Mouse (Mus musculus) heart, embryonic 13.5 days (tissue): ENCODE results near the gene 2410015M20Rik. TPM values are rescaled to one million over a fixed set of nuclear protein-coding genes. Genes with fewer than 3 reads are reported as not detected.
A peak's percentile ranks its signal among the peaks of the same experiment; 100 is the strongest.

ENCODE experiments used
- ATAC-seq: fragments of 200-750 bp; cut with Nextera tagmentation; 2 replicates; pipeline ENCODE4 v1.8.0; 2017; ENCODE audit warnings: moderate TSS enrichment; ENCODE audit not compliant: insufficient number of reproducible peaks, low FRiP score, low TSS enrichment; ENCODE audit errors: extremely low read depth
- H3K27ac ChIP-seq: fragments of 300-500 bp; sonication (generic); replicated peaks from 2 replicates; pipeline ENCODE4 v1.5.1; 2015; ENCODE audit warnings: moderate library complexity, mild to moderate bottlenecking, inconsistent platforms
- H3K27me3 ChIP-seq: fragments of 300-500 bp; sonication (generic); replicated peaks from 2 replicates; pipeline ENCODE4 v1.6.1; 2015; ENCODE audit warnings: mild to moderate bottlenecking, inconsistent platforms
- H3K36me3 ChIP-seq: fragments of 300-500 bp; sonication (generic); 2 replicates; pipeline ENCODE4 v1.6.1; 2015; ENCODE audit warnings: mild to moderate bottlenecking, inconsistent platforms
- H3K4me1 ChIP-seq: fragments of 300-500 bp; sonication (generic); 2 replicates; pipeline ENCODE4 v1.6.1; 2015; ENCODE audit warnings: inconsistent platforms
- H3K4me2 ChIP-seq: fragments of 300-500 bp; sonication (generic); 2 replicates; pipeline ENCODE4 v1.6.1; 2015; ENCODE audit warnings: inconsistent platforms, mild to moderate bottlenecking, moderate library complexity
- H3K4me3 ChIP-seq: fragments of 300-500 bp; sonication (generic); 2 replicates; pipeline ENCODE4 v1.5.1; 2015; ENCODE audit warnings: moderate library complexity, mild to moderate bottlenecking, inconsistent platforms
- H3K9ac ChIP-seq: fragments of 300-500 bp; sonication (generic); 2 replicates; pipeline ENCODE4 v1.6.1; 2015; ENCODE audit warnings: inconsistent platforms, mild to moderate bottlenecking, moderate library complexity
- H3K9me3 ChIP-seq: fragments of 300-500 bp; sonication (generic); 2 replicates; pipeline ENCODE4 v1.6.1; 2016; ENCODE audit warnings: inconsistent platforms
- WGBS: fragments of 180-500 bp; shearing (Covaris S2); methylation state at CpG from one replicate; pipeline ENCODE4 v1.1.7; 2015; ENCODE audit warnings: mixed read lengths; 5-methylcytosine and 5-hydroxymethylcytosine counted together
- polyA plus RNA-seq: library from polyadenylated mRNA; unstranded; fragments of >200 nt; fragmentation: Nextera tagmentation; extraction: Ambion mirVana; gene quantifications from 2 replicates; pipeline ENCODE4 v1.2.1, GENCODE M21; 2015

2410015M20Rik gene
- polyA plus RNA-seq, 1 experiment from 2014 or later = 273 TPM

- Histone ChIP-seq H3K4me2 (no peak overlapping the region), H3K36me3 (peaks cover 96% of the 10 kb centered on the region), H3K9me3 (no peaks in the 10 kb centered on the region), H3K4me1 (peaks cover 9% of the 10 kb centered on the region), H3K27me3 (no peaks in the 10 kb centered on the region), H3K9ac (no peak overlapping the region), H3K27ac (no peak overlapping the region), H3K4me3 (no peak overlapping the region)
- WGBS = 83% methylated on average over 8 of the region's 8 CpGs
- ATAC-seq = no peak
Measured at GRCm38 (mm10) chr17:56593527-56594271, 15.9 kb downstream of the 2410015M20Rik start.

DNA sequence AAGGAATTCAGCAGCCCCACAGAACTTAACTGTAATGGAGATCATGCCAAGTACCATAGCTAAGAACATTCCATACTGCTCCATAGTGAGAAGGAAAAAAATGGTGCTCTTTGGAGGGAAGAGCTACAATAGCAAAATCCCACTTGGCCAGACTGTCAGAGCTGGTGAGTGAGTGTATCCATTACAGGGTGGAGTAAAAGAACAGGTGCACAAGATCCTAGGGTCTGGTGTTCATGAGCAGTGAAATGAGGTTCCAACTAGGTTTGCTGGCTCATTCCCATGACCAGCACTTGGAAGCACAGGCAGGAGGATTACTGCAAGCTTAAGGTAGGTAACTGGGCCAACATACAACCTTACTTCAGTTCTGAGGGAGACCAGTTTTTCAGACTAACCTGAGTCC is 17.0 kb downstream of the 2410015M20Rik start:
- no peaks in the 10 kb centered on the region for H3K9me3 ChIP-seq
- no peaks in the 10 kb centered on the region for H3K27me3 ChIP-seq
- no peak overlapping the region for H3K27ac ChIP-seq
- H3K36me3 ChIP-seq = peaks cover 100% of the 10 kb centered on the region
- H3K4me1 ChIP-seq = peaks cover 19% of the 10 kb centered on the region
- no peak overlapping the region for H3K4me2 ChIP-seq
- no peak overlapping the region for H3K9ac ChIP-seq
- H3K4me3 ChIP-seq = no peak overlapping the region
- no peak for ATAC-seq

DNA sequence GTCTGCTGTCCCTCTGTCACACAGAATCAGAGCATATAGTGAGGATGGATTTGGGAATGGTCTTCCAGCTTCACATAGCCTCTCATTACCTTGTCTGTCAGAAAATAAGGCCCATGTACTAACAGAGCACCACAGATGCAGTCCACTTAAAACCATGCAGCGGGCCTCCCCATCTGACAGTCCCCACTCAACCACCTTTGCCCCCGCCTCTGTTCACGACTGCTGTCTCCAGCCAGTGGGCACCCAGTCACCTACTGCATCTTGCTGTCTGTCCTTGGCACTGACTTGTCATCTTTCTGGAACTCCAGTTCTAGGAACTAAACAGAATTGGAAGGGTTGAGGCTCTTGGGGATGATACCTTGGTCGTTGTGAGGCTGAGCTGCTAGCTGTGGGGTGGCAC is 20.6 kb downstream of the 2410015M20Rik start:
- Histone ChIP-seq H3K36me3 (peaks cover 80% of the 10 kb centered on the region), H3K9me3 (no peaks in the 10 kb centered on the region)
- WGBS = 92% methylated on average over 4 of the region's 4 CpGs

DNA sequence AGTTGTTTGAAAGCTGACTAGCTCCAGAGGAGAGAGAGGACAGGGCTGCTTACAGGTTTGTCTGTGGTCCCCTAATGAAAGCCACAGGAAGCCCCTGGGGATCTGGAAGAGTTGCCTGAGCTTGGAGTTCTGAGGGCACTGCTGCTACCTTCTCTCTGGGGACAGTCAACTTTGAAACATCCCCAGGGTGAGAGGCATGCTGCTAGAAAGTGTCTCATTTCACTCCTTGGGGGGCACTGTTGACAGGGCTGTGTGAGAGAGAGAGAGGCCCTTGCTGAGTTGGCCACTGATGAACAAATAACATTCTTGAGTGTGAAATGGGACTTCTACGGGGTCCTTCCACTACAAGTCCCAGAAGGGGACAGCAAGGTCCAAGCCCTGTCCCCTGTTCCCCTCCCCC is 21.8 kb downstream of the 2410015M20Rik start:
- H3K9me3 ChIP-seq = no peaks in the 10 kb centered on the region
- H3K27me3 ChIP-seq = no peaks in the 10 kb centered on the region
- peaks cover 71% of the 10 kb centered on the region for H3K36me3 ChIP-seq
- no peak overlapping the region for H3K27ac ChIP-seq
- no peak for ATAC-seq
- WGBS = 58% methylated on average over 1 of the region's 1 CpGs
- peak overlapping the region; percentile 93 for H3K4me2 ChIP-seq
- H3K4me1 ChIP-seq = peaks cover 45% of the 10 kb centered on the region
- peak overlapping the region; percentile 96 for H3K9ac ChIP-seq
- H3K4me3 ChIP-seq = peak overlapping the region; percentile 1; the same call in 1 of the 2 replicates

More for the DNA sequence above, 20.6 kb downstream of the 2410015M20Rik start:
- no peak overlapping the region; the same call in 1 of the 2 replicates for H3K9ac ChIP-seq
- peaks cover 37% of the 10 kb centered on the region for H3K4me1 ChIP-seq
- ATAC-seq = no peak
- no peak overlapping the region for H3K4me2 ChIP-seq
- no peak overlapping the region for H3K27ac ChIP-seq
- no peak overlapping the region for H3K4me3 ChIP-seq
- no peaks in the 10 kb centered on the region for H3K27me3 ChIP-seq

GRCm38 (mm10) chr17:56585171-56585821 is 24.3 kb downstream of the 2410015M20Rik start:
- H3K9me3 ChIP-seq = no peaks in the 10 kb centered on the region
- H3K4me1 ChIP-seq = peaks cover 61% of the 10 kb centered on the region
- H3K36me3 ChIP-seq = peaks cover 71% of the 10 kb centered on the region
- H3K27me3 ChIP-seq = no peaks in the 10 kb centered on the region
- WGBS = under 1% methylated on average over 61 of the region's 61 CpGs
- peak overlapping the region; percentile 93 for H3K4me2 ChIP-seq
- ATAC-seq = 0 out of 2 replicates have a peak, but pooled peaks have one; percentile 7
- H3K9ac ChIP-seq = peak overlapping the region; percentile 96
- peak overlapping the region; percentile 97 for H3K27ac ChIP-seq
- peak overlapping the region; percentile 94 for H3K4me3 ChIP-seq

DNA sequence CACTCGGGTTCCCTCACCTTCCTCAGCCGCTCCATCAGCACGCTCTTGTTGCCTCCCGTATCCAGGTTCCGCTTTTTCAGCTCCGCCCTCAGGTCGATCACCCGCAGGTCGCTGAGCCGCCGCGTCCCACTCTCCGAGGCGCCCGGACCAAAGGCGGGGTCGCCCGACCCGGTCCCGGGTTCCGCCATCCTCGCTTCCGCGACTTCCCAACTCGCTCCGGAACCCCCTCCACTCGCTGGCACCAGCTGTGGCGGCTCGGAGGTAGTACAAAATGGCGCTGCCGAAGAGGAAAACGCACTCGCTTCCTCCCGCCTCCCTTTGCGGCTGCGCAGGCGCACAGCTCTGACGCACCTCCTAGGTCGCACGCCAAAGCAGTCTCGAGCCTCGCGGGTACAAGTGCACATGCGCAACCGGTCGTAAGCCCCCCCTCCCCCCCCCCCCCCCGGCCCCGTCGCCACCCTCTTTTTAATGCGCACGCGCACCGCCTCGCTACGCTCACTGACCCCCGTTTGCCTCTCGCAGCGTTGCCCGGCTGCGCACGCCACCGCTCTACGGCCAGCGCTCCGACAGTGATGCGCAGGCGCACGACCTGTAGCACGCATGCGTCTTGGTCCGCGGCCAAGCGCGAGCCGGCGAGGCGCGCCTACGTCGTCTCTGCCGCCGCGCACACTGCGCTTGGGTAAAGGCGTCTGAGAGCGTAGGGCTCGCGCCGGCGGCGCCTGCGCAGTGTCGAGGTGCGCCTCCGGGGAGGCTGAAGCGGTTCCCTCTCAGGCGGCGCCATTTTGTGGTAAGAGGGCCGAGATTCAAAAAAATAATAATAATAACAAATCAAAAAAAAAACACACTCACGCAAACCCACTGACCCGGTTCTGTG is 25.1 kb downstream of the 2410015M20Rik start, which contains the start of the genes Safb2 and Safb:
Gene Safb2 (minus strand): TSS at position 329 of the 874 bp plus-strand sequence.
Gene Safb (plus strand): TSS at position 569 of the 874 bp plus-strand sequence.
- Histone ChIP-seq H3K27me3 (no peaks in the 10 kb centered on the region), H3K4me1 (peaks cover 61% of the 10 kb centered on the region), H3K9me3 (no peaks in the 10 kb centered on the region), H3K36me3 (peaks cover 71% of the 10 kb centered on the region), H3K27ac (peak within 1 kb of the TSS; percentile 97), H3K9ac (peak within 1 kb of the TSS; percentile 97), H3K4me3 (peak within 1 kb of the TSS; percentile 94), H3K4me2 (peak within 1 kb of the TSS; percentile 93)
- WGBS = under 1% methylated on average over 87 of the region's 101 CpGs
- ATAC-seq = peak; percentile 94

DNA sequence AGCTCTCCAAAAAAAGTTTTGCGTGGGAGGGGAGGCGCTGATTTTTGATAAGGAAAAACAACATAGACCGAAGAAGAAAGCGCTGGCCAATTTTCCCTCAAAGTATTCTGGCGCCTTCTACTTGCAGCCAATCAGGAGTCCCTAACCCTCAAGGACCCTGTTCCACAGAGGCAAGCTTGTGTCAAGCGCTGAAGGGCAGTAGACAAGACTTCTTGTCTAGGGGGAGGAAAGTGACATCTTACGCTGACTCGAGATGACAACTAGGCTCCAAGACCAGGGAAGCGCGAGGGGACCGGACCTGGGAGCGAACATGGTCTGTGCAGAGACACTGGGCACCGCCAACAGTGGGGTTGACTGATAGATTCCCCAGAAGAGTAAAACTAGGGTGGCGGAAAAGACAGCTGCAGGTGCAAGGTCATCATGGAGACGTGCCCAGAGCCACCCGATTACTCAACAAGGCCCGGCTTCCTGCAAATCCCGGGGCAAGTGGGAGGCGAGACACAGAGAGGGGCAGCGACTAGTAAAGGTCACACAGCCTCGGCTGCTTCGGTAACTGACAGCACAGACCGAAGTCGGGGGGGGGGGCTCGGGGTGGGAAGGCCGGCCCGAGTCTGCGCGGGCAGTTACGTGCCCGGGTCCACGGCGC is 25.8 kb downstream of the 2410015M20Rik start:
- Histone ChIP-seq H3K9me3 (no peaks in the 10 kb centered on the region), H3K9ac (peak overlapping the region; percentile 97), H3K4me3 (peak overlapping the region; percentile 94), H3K27me3 (no peaks in the 10 kb centered on the region), H3K36me3 (peaks cover 71% of the 10 kb centered on the region), H3K4me1 (peaks cover 58% of the 10 kb centered on the region), H3K27ac (peak overlapping the region; percentile 97), H3K4me2 (peak overlapping the region; percentile 93)
- no peak for ATAC-seq
- 1% methylated on average over 33 of the region's 33 CpGs for WGBS

- H3K4me2 ChIP-seq = peak overlapping the region; percentile 93
- 78% methylated on average over 1 of the region's 1 CpGs for WGBS
- ATAC-seq = no peak
- peak overlapping the region; percentile 94 for H3K4me3 ChIP-seq
- no peaks in the 10 kb centered on the region for H3K27me3 ChIP-seq
- peaks cover 71% of the 10 kb centered on the region for H3K36me3 ChIP-seq
- no peaks in the 10 kb centered on the region for H3K9me3 ChIP-seq
- H3K27ac ChIP-seq = peak overlapping the region; percentile 97
- H3K4me1 ChIP-seq = peaks cover 53% of the 10 kb centered on the region
- peak overlapping the region; percentile 97 for H3K9ac ChIP-seq
Measured at GRCm38 (mm10) chr17:56583071-56583470, 26.5 kb downstream of the 2410015M20Rik start.

DNA sequence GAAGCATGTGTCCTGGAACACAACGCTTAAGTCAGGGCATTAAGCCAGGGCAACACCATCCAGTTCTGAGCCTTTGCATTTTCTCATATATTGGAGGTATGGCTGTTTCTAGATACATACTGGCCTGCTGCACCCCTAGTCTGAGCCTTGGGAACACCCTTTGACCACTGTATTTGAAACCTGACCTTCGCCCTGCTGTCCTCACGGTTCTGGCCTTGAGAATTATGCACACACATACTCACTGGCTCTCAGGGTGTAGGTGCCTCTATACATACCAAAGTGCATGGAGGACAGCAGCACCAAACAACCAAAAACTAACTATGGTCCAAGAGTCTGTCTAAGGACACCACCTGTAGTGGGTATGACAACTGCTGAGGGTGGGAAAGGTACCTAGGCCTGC is 36.6 kb downstream of the 2410015M20Rik start:
- Histone ChIP-seq H3K36me3 (peaks cover 95% of the 10 kb centered on the region), H3K9me3 (no peaks in the 10 kb centered on the region)
- 93% methylated on average over 3 of the region's 3 CpGs for WGBS

DNA sequence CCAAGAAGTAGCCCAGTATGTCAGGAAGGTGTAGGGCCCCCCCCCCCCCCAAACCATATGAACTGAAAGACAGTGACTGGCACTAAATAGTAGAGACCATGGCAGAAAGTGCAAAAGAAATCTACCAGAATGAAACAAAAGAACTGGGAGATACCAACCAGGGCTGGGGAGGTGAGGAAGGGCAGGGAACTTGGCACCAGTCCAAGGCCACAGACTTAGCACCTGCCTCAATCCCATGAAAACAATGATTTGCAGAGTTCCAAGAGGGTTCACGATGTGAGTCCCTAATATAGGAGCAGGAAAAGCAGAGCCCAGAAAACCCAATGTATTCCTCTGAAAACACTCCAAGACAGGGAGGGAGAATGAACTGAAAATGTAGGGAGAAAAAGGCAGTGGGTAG is 37.4 kb downstream of the 2410015M20Rik start:
- no peak overlapping the region for H3K4me3 ChIP-seq
- H3K36me3 ChIP-seq = peaks cover 95% of the 10 kb centered on the region
- 0 out of 2 replicates have a peak overlapping the region, but pooled peaks have one; percentile 21 for H3K9ac ChIP-seq
- H3K27me3 ChIP-seq = no peaks in the 10 kb centered on the region
- no peak overlapping the region for H3K27ac ChIP-seq
- H3K4me2 ChIP-seq = no peak overlapping the region
- ATAC-seq = no peak
- 52% methylated on average over 1 of the region's 1 CpGs for WGBS
- no peaks in the 10 kb centered on the region for H3K9me3 ChIP-seq
- H3K4me1 ChIP-seq = 0 out of 2 replicates have a peak, but pooled peaks cover 6% of the 10 kb centered on the region

More for the DNA sequence above, 36.6 kb downstream of the 2410015M20Rik start:
- no peak overlapping the region for H3K9ac ChIP-seq
- H3K27ac ChIP-seq = no peak overlapping the region
- no peaks in the 10 kb centered on the region for H3K27me3 ChIP-seq
- no peak overlapping the region for H3K4me2 ChIP-seq
- ATAC-seq = no peak
- 0 out of 2 replicates have a peak, but pooled peaks cover 6% of the 10 kb centered on the region for H3K4me1 ChIP-seq
- no peak overlapping the region for H3K4me3 ChIP-seq
